Mouse (Mus musculus) lung, postnatal 36 days (tissue): ENCODE results near the gene Tmem87b.

Experiments used
- DNase-seq: peaks from one replicate; pipeline ENCODE4 v3.0.0; 2022; ENCODE audit warnings: mixed read lengths

Tmem87b gene

GRCm38 (mm10) chr2:128817786-128818681, at the start of gene Tmem87b:
Gene Tmem87b (plus strand): TSS chr2:128818118.
- DNase-seq, result peak; percentile 95

DNA sequence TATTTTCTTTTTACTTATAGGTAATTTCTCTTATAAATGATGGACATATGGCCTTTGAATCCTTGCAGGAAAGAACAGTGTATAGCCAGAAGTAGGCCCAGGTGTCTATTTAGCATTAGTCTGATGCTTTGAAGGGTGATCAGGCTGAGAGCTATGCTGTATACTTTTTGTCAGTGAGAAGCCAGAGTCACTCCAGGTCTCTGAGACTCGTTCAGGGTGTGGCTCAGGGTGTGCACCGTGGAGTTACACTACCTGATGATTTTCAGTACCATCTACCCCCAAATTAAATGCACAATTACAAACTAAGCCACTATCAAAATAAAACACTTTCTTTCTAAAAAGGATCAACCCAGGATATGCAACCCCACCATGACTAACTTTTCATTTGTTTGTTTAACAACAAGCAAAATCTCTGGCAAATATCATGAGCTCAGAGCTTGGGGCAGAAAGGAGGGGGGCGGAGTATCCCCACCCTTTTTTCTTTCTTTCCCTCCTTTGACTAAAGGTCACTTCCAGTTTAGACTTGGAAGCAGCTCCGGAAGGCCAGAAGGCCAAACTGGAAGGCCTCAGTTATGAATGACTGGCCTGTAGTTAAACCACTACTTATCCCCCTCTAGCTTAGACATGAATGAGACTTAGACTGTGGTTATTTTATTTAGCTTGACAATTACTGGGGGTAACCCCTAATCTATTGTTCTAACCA, 49.2 kb upstream of the Tmem87b start:
- no peak for DNase-seq

GRCm38 (mm10) chr2:128770557-128770956, 47.4 kb upstream of the Tmem87b start:
- no peak for DNase-seq

- DNase-seq, result peak; percentile 35
Measured at GRCm38 (mm10) chr2:128771048-128771447, 46.9 kb upstream of the Tmem87b start.

DNA sequence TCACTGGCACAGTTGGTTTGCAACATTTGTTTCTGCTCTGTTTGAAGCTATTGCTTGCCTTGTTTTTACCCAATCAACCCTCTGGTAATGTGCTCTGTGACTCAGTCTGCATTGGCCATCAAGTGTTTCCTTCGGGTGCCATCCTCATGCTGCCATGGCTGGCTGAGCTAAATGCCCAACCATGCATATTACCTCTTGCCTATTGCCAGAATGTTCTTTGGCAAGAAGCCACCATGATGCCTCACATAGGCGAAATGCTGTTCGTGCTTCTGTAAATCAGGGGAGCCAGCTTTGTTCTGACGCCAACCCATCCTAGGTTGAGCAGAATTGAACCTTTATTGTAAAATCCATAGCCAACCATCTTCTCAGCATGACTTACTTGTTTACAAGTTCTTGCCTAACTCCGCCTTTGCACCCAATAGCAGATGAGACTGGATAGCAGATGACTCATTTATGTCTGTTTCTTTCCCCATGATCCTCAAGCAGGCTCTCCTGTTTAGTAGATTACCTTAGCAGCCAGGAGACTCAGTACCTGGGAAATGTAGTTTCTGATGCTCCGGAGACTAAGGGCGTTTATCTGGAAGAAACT, 46.1 kb upstream of the Tmem87b start:
- no peak for DNase-seq

- DNase-seq, result peak; percentile 13
Measured at GRCm38 (mm10) chr2:128782231-128782630, 35.7 kb upstream of the Tmem87b start.

GRCm38 (mm10) chr2:128783660-128784345, 34.1 kb upstream of the Tmem87b start:
- no peak for DNase-seq

DNA sequence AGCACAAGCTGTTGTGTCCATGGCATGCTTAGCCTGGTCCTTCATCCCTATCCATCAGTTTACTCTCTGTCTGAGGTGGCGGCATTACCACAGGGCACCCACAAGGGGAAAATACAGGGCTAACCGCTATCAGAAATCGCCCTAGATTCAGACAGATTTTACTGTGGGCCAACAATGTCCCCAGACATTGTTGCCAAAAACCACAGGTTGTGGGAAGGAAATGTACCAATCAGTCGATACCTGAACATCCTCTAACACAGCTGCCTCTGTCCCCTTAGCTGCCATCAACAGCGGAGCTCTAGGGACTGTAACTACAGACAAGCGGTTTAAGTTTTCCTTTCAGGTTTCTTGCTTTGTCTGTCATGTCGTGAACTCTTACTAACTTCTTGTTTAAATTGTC, 33.1 kb upstream of the Tmem87b start:
- DNase-seq, result no peak

DNA sequence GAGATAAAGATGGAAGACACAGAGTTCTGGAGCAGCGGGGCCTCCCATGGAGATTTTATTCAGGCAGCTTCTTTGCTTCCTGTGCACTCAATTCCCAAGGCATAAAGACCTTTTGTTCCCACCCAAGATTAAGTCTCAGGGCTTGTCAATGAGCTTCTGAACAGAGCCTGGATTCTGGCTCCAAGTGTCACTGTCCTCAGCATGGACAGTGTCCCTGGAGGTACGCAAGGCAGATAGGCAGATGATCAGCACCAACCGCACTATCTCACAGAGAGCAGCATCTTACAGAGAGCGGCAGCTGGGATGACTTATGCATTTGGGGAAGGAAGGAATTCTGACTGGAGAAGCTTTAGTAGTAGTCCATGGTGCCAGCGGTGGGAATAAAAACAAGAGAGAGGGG, 31.6 kb upstream of the Tmem87b start:
- DNase-seq, result no peak

DNA sequence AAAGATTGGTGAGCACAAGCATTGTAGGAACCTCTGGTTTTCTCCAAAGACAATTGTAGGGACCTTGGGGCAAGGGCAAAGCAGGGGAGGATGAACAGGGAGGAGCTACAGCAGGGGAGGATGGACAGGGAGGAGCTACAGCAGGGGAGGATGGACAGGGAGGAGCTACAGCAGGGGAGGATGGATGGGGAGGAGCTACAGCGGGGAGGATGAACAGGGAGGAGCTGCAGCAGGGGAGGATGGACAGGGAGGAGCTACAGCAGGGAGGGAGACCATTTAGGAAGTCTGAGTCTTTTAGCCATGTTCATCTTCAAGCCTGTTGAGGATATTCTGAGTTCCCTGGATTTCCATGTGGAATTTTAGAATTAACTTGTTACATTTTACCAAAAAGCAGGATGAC, 31.1 kb upstream of the Tmem87b start:
- DNase-seq, result no peak

- no peak for DNase-seq
Measured at GRCm38 (mm10) chr2:128787805-128788204, 30.1 kb upstream of the Tmem87b start.

DNA sequence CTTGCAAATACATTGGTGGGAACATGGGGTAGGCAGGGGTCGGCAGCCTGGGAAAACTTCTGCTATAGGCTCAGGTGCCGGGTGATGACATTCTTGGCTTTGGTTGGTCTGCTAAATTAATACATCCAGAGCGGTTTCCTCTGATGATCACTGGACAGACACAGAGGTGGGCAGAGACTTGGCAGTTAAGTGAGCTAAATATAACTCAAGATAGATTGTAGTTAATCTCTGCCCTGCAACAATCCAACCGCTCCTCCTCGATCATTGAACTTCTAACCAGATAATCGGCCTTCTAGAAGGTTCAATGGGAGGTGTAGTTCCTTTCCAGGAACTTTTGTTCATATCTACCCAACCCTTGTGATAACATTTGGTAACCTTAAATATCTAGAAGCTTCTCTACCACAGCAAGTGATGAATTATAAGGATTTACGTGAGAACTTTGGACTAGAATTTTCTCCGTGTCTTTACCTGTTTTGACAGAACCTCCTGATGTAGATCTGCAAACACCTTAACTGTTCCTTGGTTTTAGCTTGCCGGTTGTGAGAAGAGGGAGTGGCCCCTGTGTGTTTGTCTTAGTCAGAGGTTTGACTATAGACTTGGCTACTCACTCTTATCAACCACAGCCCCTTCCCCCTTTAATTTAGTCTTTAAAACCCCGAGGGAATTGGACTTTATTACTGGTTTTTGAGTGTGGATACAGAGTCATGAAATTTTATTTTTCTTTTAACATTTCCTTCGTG, 26.9 kb upstream of the Tmem87b start:
- no peak for DNase-seq

- no peak for DNase-seq
Measured at GRCm38 (mm10) chr2:128793958-128794357, 24.0 kb upstream of the Tmem87b start.

DNA sequence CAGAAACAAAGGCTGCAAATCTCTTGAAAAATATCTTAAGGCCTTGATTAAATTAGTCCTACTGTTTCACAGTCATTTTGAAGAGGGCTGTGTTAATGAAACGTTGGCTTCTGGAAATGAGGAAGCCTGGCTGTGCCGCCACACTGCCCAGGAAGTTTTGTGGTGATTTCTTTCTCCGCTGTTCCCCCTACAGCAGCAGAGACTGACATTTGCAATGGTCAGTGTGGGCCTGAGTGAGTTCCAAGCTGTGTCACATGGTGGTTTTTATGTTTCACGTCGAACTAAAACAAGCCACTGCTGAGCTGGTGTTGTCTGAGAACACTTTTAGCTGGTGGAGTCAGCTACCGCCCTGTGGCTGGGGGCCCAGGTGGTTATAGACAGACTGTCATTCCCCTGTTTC, 21.5 kb upstream of the Tmem87b start:
- DNase-seq, result peak; percentile 15

DNA sequence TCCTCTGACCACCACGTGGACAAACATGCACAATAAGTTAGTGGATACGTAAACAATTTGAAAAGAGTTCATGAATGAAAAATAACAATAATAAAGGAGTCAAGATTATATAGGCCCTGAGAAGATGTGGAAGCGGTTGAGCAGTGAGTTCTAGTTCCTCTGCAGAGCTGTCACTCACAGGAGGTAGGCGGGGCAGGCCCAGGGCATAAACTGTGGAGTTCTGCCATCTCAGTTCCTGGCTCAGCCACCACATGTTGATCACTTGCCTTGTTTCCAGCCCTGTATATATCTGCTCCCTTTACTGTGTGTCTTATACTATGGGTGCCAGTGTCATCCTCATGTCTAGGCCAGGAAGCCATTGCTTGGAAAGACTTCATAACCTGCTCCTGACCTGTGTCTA, 14.5 kb upstream of the Tmem87b start:
- DNase-seq, result no peak

DNA sequence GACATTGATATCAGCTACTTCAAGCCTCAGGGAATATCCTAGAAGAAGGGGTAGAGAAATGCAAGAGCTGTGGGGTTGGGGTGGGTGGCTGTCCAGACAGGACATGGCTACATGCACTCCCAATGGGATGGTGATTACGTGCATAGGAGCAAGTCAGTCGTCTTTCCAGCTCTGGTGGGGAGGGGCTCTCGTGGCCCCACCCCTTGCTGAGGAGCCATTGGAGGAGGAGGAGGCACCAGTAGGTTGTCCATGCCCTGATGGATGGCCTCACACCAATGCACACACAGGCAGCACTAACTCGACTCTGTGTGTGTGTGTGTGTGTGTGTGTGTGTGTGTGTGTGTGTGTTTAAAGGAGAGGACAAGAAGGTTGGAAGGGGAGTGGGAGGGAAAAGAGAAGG, 12.6 kb upstream of the Tmem87b start:
- DNase-seq, result no peak

- DNase-seq, result peak; percentile 38
Measured at GRCm38 (mm10) chr2:128806561-128806960, 11.4 kb upstream of the Tmem87b start.

GRCm38 (mm10) chr2:128812761-128813160, 5.2 kb upstream of the Tmem87b start:
- no peak for DNase-seq

GRCm38 (mm10) chr2:128816311-128816710, 1.6 kb upstream of the Tmem87b start:
- no peak for DNase-seq

DNA sequence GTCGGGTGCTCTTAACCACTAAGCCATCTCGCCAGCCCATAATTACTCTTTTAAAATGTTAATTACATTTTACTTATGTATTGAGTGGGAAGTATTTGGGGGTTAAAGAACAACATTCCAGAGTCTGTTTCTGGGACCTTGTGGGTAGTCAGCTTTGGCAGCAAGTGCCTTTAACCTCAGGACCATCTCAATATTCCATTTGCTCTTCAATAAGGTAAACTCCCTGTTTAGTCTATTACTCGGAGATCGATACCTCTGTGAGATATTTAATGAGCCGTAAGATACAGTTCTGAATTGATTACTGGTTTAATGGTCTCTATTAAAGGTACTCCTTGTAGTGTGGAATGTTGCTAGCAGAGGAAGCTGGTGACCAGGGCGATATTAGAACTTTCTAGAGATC, 1.0 kb upstream of the Tmem87b start:
- DNase-seq, result no peak

GRCm38 (mm10) chr2:128817387-128817785, 532 bp upstream of the Tmem87b start:
- DNase-seq, result peak; percentile 89

- peak; percentile 73 for DNase-seq
Measured at GRCm38 (mm10) chr2:128818956-128819643, 1.2 kb downstream of the Tmem87b start.
